In genomic region chr1:60565931-60566630, GRCm38 (mm10) we compare ENCODE assay signal across 8 mouse cellular contexts. TPM values are rescaled to one million over a fixed set of nuclear protein-coding genes. Genes with fewer than 3 reads are reported as not detected.
DNase-seq lines count a peak whose midpoint lies in the region; ATAC-seq and TF ChIP-seq lines count a peak whose summit lies in the region.

No protein-coding gene starts in this region.

- TF ChIP-seq CTCF in left cerebral cortex, adult 2 months (IDR thresholded peaks at IDR 0.05), result no peak

- peak overlapping the region; percentile 96 for H3K27ac ChIP-seq in embryonic facial prominence, embryonic 13.5 days
- H3K27ac ChIP-seq in hindbrain, embryonic 10.5 days, result peak overlapping the region; percentile 98
- H3K27ac ChIP-seq in left cerebral cortex, adult 2 months, result peak overlapping the region; percentile 93

- H3K4me2 ChIP-seq in embryonic facial prominence, embryonic 13.5 days, result peak overlapping the region; percentile 75

- H3K9ac ChIP-seq in embryonic facial prominence, embryonic 13.5 days, result peak overlapping the region; percentile 95

- intact Hi-C loops in left cerebral cortex, adult 2 months (cut with DNase I), result loop anchor here (2.0 to 5.0 kb wide), 4 partner anchors 91 to 281 kb away; partner anchors contain the start of gene Abi2

- no peaks in the 10 kb centered on the region for H3K27me3 ChIP-seq in embryonic facial prominence, embryonic 13.5 days
- no peaks in the 10 kb centered on the region for H3K27me3 ChIP-seq in hindbrain, embryonic 10.5 days (ENCODE audit: insufficient read depth, poor library complexity, severe bottlenecking)
- peaks cover 48% of the 10 kb centered on the region for H3K27me3 ChIP-seq in megakaryocyte, embryonic 14.5 days (replicated peaks)

- H3K4me3 ChIP-seq in embryonic facial prominence, embryonic 13.5 days, result peak overlapping the region; percentile 92
- peak overlapping the region; percentile 98 for H3K4me3 ChIP-seq in hindbrain, embryonic 10.5 days
- peak overlapping the region; percentile 100 for H3K4me3 ChIP-seq in left cerebral cortex, adult 2 months
- peak overlapping the region; percentile 93 for H3K4me3 ChIP-seq in megakaryocyte, embryonic 14.5 days (replicated peaks)

- H3K36me3 ChIP-seq in embryonic facial prominence, embryonic 13.5 days, result peaks cover 9% of the 10 kb centered on the region
- peaks cover 14% of the 10 kb centered on the region for H3K36me3 ChIP-seq in hindbrain, embryonic 10.5 days
- no peaks in the 10 kb centered on the region for H3K36me3 ChIP-seq in megakaryocyte, embryonic 14.5 days (replicated peaks; ENCODE audit: low read length)

- peaks cover 12% of the 10 kb centered on the region for H3K4me1 ChIP-seq in embryonic facial prominence, embryonic 13.5 days
- peaks cover 20% of the 10 kb centered on the region for H3K4me1 ChIP-seq in hindbrain, embryonic 10.5 days (replicated peaks)
- peaks cover 30% of the 10 kb centered on the region for H3K4me1 ChIP-seq in megakaryocyte, embryonic 14.5 days

- H3K9me3 ChIP-seq in embryonic facial prominence, embryonic 13.5 days, result no peaks in the 10 kb centered on the region
- H3K9me3 ChIP-seq in hindbrain, embryonic 10.5 days, result peaks cover 3% of the 10 kb centered on the region; the same call in 1 of the 2 replicates
- peaks cover 4% of the 10 kb centered on the region; the same call in 1 of the 2 replicates for H3K9me3 ChIP-seq in megakaryocyte, embryonic 14.5 days

- peak; percentile 71 for ATAC-seq in embryonic facial prominence, embryonic 13.5 days (ENCODE audit: insufficient number of reproducible peaks, insufficient read depth, low FRiP score, low TSS enrichment, low read depth)

- under 1% methylated on average over 55 of the region's 56 CpGs for WGBS in embryonic facial prominence, embryonic 13.5 days
- under 1% methylated on average over 55 of the region's 56 CpGs for WGBS in hindbrain, embryonic 10.5 days

- DNase-seq in embryo, embryonic 10 days (ENCODE audit: low spot score), result peak; percentile 32
- DNase-seq in embryo, embryonic 11 days, result no peak
- DNase-seq in CD4-positive, CD25-positive, alpha-beta regulatory T cell, adult 2 months (ENCODE audit: low read depth, low spot score), result peak; percentile 42
- no peak for DNase-seq in hindbrain, embryonic 10.5 days (ENCODE audit: low spot score)
- peak; percentile 35 to 56 for DNase-seq in left cerebral cortex, adult 2 months (ENCODE audit: extremely low spot score in 1 of 2, low spot score in 2 of 2)
- DNase-seq in spleen, postnatal 4 days (ENCODE audit: low spot score in 2 of 2), result peak; percentile 17 to 71

RNA-seq across cellular contexts. Expression of gene Raph1, which starts 0.8 kb away (rescaled TPM):
- 26.2 and 27.6 TPM in 2 replicates for polyA plus RNA-seq in embryonic facial prominence, embryonic 13.5 days (2015; fragmentation: Nextera tagmentation; extraction: Ambion mirVana)
- 24.3 and 25.7 TPM in 2 replicates for polyA plus RNA-seq in hindbrain, embryonic 10.5 days (2016; fragmentation: Nextera tagmentation; extraction: Ambion mirVana)
- total RNA-seq in left cerebral cortex, adult 2 months (2021), result 10 to 100 TPM; 84.4 to 88.8 TPM
- 0.58 and 4.9 TPM in 2 replicates for polyA plus RNA-seq in megakaryocyte, embryonic 14.5 days (2012; ENCODE audit: insufficient read depth, low replicate concordance)

Comparison
In these comparisons a context has a peak if more than half of its experiments do, and no peak if none do; other contexts are left out.
1. DNase-seq: peak in embryo, embryonic 10 days (single experiment), CD4-positive, CD25-positive, alpha-beta regulatory T cell, adult 2 months (single experiment), left cerebral cortex, adult 2 months (2 of 2) and spleen, postnatal 4 days (2 of 2); none in embryo, embryonic 11 days (single experiment) and hindbrain, embryonic 10.5 days (single experiment).
2. Peak in every context shown above with its lines, with median percentiles within 50 percentile points of each other: H3K27ac ChIP-seq and H3K4me3 ChIP-seq.